Mouse (Mus musculus) WW6 (cell line): Measurements from ENCODE around the gene Gm49337.

Experiments
- DNase-seq: peaks from one replicate; pipeline ENCODE4 v3.0.0-alpha.2; 2013; ENCODE audit warnings: low read depth, low spot score

Gene Gm49337

GRCm38 (mm10) chr4:116173072-116173471, at the start of gene Gm49337, which contains the start of gene 1700042G07Rik:
Gm49337 (plus strand) TSS chr4:116173384.
1700042G07Rik (plus strand) TSS chr4:116173372.
- DNase-seq: no peak

- peak; percentile 89 for DNase-seq
These were observed 49.3 kb upstream of the Gm49337 start, which contains the start of the genes Rad54l and Pomgnt1 for GRCm38 (mm10) chr4:116123602-116124519. Rad54l (minus strand) TSS chr4:116123690. Pomgnt1 (plus strand) TSS chr4:116123840.

GRCm38 (mm10) chr4:116125803-116126386, 47.3 kb upstream of the Gm49337 start:
- DNase-seq: no peak

DNA sequence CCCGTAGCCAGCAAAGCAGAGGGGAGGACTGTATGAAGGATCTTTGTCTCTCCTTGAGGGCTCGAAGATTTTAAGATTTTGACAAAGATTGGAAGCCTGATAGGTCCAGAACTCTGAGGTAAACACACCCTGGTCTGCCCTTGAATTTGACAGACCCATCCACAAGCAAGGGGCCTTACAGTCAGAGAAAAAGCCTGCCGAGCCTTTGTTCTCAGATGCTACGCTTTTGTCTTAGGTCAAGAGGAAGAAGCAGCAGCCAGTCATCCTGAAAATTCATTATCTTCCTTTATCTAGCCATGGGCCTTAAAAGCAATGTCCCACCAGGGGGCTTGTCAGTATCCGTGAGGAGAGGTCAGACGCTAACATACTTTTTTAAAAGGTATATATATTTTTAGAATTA, 45.2 kb upstream of the Gm49337 start:
- no peak for DNase-seq

GRCm38 (mm10) chr4:116133126-116133525, 40.1 kb upstream of the Gm49337 start:
- DNase-seq: no peak

- no peak for DNase-seq
These were observed 38.2 kb upstream of the Gm49337 start for GRCm38 (mm10) chr4:116134990-116135389.

GRCm38 (mm10) chr4:116137421-116137996, 35.7 kb upstream of the Gm49337 start:
- DNase-seq: no peak

DNA sequence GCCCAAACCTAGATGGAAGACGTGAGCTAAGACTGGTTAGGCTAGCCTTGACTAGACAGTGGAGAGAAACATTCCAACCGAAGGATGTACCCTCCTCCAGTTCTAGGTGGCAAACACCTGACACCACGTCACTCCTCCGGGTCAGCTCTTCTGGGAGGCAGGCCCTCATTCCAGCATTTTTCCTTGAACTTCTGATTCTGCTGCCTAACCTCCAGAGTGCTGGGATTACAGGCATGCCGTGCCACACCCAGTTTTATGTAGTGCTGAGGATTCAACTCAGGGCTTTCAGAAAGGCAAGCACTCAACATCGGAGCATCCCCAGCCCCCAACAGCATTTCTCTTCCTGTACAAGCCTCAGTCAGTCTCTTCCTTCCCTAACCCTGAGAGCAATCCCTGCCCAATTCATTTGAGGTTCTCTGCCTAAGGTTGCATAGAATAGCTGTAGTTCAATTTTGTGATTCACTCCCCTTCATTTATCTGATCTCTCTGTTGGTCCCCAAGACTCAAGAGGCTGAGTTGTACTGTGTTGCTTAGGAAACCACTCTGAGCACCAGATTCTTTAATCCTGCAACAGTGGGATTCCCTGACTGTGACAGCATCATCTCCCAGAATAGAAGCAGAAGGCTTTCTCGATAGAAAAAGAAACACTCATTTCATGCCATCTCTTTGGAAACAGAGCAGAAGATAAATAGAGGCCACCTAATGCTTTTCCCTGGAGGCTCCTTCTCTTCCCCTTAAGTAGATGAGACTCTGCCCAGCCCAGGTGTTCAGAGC, 32.2 kb upstream of the Gm49337 start:
- no peak for DNase-seq

- no peak for DNase-seq
These were observed 31.4 kb upstream of the Gm49337 start for GRCm38 (mm10) chr4:116141736-116142135.

GRCm38 (mm10) chr4:116142269-116142668, 30.9 kb upstream of the Gm49337 start:
- no peak for DNase-seq

GRCm38 (mm10) chr4:116143317-116143811, 29.8 kb upstream of the Gm49337 start:
- no peak for DNase-seq

DNA sequence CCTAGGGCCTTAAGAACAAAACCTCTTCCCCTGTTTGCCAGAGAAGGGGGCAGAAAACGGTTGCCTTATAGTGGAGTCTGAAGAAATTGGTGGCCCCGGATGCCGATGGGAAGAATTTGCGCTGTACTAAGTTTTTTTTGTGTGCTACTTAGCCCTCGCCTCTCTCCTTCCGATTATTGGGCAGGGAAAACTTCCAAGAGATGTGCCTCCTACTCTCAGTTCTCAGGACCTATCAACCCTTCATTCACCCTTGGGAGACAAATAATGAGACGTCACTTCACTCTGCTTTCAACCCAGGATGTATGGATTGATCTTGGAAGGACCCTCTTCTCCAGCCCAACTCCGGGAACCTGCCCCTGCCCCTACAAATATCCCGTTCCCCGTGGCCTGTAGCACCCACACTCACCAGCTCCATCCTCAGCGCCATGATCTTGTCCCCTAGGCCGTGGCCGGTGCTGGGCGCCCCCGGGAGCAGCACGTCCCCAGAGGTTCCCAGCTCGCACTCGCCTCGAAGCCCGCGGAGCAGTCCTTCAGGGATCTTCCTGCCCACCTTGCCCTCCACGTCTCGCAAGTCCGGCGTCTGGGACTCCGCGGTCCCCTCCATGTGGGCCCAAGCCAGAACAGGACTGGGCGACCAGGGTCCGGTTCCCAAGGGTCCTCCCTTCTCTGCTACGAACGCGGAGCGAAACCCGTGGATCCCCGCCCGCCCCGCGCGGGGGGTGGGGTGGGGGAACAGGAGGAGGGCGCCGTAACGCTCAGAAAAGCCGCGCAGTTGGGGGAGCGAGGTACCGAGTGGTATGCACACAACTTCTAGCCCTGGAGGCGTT, 29.1 kb upstream of the Gm49337 start:
- no peak for DNase-seq

DNA sequence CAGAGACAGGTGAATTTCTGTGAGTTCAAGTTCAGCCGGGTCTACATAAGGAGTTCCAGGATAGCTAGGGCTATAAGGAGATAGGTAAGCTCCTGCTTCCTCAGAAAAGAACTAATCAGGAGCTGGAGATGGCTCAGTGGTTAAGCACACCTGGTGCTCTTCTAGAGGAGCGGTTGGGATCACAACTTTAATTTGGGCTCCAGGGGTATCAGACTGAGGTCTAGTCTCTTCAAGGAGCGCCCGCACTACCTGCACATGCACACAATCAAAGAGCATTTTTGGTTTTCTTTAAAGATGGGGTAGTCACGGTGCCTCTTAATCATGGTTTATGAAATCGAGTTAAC, 23.4 kb upstream of the Gm49337 start:
- no peak for DNase-seq

GRCm38 (mm10) chr4:116150156-116150861, 22.9 kb upstream of the Gm49337 start:
- no peak for DNase-seq

GRCm38 (mm10) chr4:116150862-116151221, 22.3 kb upstream of the Gm49337 start:
- DNase-seq: no peak

DNA sequence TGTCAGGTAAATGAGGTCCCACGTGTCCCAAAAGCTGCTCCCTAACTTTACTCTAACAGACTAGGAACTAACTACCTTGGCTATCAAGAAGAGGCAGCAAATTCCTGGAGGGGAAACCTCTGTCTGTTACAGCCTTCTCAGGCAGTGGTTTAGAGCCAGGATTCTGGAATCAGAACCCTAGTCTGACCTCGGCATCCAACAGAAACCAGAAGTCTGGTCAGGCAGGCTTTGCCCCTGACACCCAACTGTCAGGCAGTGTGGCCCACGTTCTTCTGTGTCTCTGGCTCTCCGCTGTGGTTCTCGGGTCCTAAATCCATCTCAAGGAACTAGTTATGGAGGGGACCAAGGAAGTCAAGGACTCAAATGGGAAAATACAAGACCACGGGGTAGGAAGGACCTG, 21.9 kb upstream of the Gm49337 start, which contains the start of gene Lurap1:
Lurap1 (minus strand) TSS at position 101 of the 400 bp plus-strand sequence.
- DNase-seq: no peak

GRCm38 (mm10) chr4:116152702-116153101, 20.5 kb upstream of the Gm49337 start:
- DNase-seq: no peak

DNA sequence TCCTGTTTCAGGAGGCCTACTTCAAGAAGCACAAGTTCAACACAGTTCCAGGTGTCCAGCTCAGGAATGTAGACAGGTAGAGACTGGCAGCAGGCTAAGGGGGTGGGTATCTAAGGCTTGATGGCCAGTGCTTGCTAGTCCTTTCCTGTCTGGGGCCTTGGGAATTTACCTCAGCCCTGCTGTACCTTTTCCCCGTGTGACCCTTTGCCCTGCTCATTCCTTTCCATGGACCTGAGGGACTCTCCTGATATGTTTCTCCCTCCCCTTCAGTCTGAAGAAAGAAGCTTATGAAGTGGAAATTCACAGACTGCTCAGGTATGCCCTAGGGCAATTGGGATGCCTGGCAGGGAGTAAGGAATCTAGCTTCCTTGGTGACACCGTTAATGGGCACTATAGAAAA, 15.3 kb upstream of the Gm49337 start:
- no peak for DNase-seq

- DNase-seq: no peak
These were observed 13.3 kb upstream of the Gm49337 start for GRCm38 (mm10) chr4:116159912-116160311.

DNA sequence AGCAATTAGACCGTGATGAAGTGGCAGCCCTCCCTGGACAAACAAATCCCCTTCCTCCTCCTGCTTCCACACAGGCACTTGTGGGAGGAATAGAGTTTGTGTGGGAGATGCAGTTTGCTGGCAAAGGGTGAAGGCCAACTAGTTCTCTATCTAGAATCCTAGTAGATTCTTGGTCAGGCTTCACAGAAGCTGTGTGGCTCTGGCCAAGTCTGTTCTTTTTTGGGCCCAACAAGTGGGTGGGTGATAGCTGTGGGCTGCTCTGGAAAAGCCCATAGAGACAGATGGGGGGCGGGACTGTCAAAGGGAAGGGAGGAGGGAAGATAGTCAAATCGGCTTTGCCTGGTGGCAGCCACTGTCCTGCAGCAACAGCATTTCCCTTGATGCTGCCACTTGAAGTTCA, 12.4 kb upstream of the Gm49337 start:
- DNase-seq: no peak
